Mouse (Mus musculus): Measurements from ENCODE around the gene Poldip2.

Gene Poldip2

GRCm38 (mm10) chr11:78512025-78512957 is at the start of gene Poldip2, which contains the start of gene Tmem199:
TSS of gene Poldip2 (plus strand) at chr11:78512193.
TSS of gene Tmem199 (minus strand) at chr11:78512172.
- peak; percentile 83 to 90 for DNase-seq (ENCODE audit: low spot score in 2 of 2)

GRCm38 (mm10) chr11:78462669-78463068 is 49.3 kb upstream of the Poldip2 start:
- no peak for DNase-seq (ENCODE audit: low spot score in 2 of 2)

GRCm38 (mm10) chr11:78463286-78464036 is 48.5 kb upstream of the Poldip2 start:
- no peak for DNase-seq (ENCODE audit: low spot score in 2 of 2)

- DNase-seq (ENCODE audit: low spot score in 2 of 2), result no peak
Observed at GRCm38 (mm10) chr11:78465116-78465515, 46.9 kb upstream of the Poldip2 start.

GRCm38 (mm10) chr11:78465568-78466180 is 46.3 kb upstream of the Poldip2 start, which contains the start of gene Slc46a1:
TSS of gene Slc46a1 (plus strand) at chr11:78465697.
- peak; percentile 72 to 82 for DNase-seq (ENCODE audit: low spot score in 2 of 2)

GRCm38 (mm10) chr11:78466242-78466912 is 45.6 kb upstream of the Poldip2 start:
- DNase-seq (ENCODE audit: low spot score in 2 of 2), result no peak

- no peak for DNase-seq (ENCODE audit: low spot score in 2 of 2)
Observed at GRCm38 (mm10) chr11:78467515-78467914, 44.5 kb upstream of the Poldip2 start.

GRCm38 (mm10) chr11:78467932-78468331 is 44.1 kb upstream of the Poldip2 start:
- no peak for DNase-seq (ENCODE audit: low spot score in 2 of 2)

- DNase-seq (ENCODE audit: low spot score in 2 of 2), result no peak
Observed at GRCm38 (mm10) chr11:78471326-78472103, 40.5 kb upstream of the Poldip2 start.

- no peak for DNase-seq (ENCODE audit: low spot score in 2 of 2)
Observed at GRCm38 (mm10) chr11:78475289-78475688, 36.7 kb upstream of the Poldip2 start.

GRCm38 (mm10) chr11:78483639-78484038 is 28.4 kb upstream of the Poldip2 start:
- DNase-seq (ENCODE audit: low spot score in 2 of 2), result no peak

- DNase-seq (ENCODE audit: low spot score in 2 of 2), result peak; percentile 55 to 69
Observed at GRCm38 (mm10) chr11:78488168-78488567, 23.8 kb upstream of the Poldip2 start.

GRCm38 (mm10) chr11:78490781-78491241 is 21.2 kb upstream of the Poldip2 start:
- DNase-seq (ENCODE audit: low spot score in 2 of 2), result no peak

GRCm38 (mm10) chr11:78495904-78496303 is 16.1 kb upstream of the Poldip2 start:
- no peak for DNase-seq (ENCODE audit: low spot score in 2 of 2)

- DNase-seq (ENCODE audit: low spot score in 2 of 2), result no peak
Observed at GRCm38 (mm10) chr11:78497071-78497541, 14.9 kb upstream of the Poldip2 start.

GRCm38 (mm10) chr11:78497544-78498522 is 14.2 kb upstream of the Poldip2 start, which contains the start of gene Sarm1:
TSS of gene Sarm1 (minus strand) at chr11:78497754.
- DNase-seq (ENCODE audit: low spot score in 2 of 2), result peak; percentile 77 to 91

GRCm38 (mm10) chr11:78499004-78499403 is 13.0 kb upstream of the Poldip2 start, which contains the start of gene Vtn:
TSS of gene Vtn (plus strand) at chr11:78499091.
- DNase-seq (ENCODE audit: low spot score in 2 of 2), result no peak

GRCm38 (mm10) chr11:78499543-78499942 is 12.4 kb upstream of the Poldip2 start:
- no peak for DNase-seq (ENCODE audit: low spot score in 2 of 2)

- no peak for DNase-seq (ENCODE audit: low spot score in 2 of 2)
Observed at GRCm38 (mm10) chr11:78500623-78501202, 11.3 kb upstream of the Poldip2 start.

Data from urinary bladder, postnatal 36 days (tissue).